Mouse (Mus musculus): ENCODE data around the gene Smim15.

Gene Smim15

DNA sequence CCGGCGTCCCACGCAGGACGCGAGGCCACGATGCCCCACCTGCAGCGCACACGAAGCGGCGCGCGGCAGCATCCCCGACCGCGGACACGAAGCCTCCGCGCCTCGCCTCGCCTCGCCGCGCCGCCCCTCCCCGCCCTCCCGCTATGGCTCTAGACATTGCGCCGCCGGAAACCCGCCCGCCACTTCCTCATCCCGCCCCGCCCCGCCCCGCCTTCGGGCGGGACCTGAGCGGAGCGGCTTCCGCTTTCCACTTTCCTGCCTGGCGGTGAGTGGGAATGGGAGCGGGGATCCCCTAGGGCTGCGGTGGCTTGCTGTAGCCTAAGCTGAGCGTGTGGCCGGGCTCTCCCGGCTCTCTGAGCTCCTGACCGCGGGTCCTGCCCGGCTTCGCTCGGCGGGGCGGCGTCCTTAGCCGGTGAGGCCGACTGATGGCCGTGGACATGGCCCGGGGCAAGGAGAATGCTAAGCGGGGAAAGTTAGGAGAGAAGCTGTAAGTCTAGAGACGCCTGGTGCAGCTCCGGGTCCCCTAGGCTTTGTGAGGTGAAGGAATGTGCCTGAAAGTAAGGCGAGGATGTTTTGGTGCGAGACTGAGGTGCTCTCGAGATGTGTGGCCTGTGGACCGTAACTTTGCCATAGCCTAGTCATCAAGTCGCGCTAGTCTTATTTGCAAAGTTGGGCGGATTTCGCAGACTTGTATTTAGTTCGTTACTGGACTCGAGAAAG, at the start of gene Smim15:
Gene Smim15, plus strand, starts transcription at position 225 of the 720 bp plus-strand sequence.
- peak; percentile 84 to 88 for DNase-seq (ENCODE audit: low spot score in 2 of 2)

DNA sequence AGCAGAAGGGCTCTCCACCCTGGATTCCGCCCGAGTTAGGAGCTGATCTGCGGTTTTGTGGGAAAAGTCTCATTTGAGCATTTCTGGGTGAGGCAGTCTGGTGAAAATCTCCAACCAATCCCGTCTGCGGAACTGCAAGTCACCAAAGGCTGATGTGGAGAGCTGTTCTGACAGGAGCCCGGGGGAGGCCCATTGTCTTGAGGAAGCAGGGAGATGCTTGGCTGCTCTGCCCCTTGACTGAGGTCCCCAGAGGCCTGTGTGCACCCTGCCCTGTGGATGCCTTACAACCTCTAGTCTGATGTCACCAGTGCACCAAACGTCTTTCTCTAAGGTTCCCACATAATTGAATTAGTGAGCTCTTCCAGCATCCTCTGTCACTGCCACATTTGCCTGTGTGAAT, 49.0 kb upstream of the Smim15 start:
- no peak for DNase-seq (ENCODE audit: low spot score in 2 of 2)

DNA sequence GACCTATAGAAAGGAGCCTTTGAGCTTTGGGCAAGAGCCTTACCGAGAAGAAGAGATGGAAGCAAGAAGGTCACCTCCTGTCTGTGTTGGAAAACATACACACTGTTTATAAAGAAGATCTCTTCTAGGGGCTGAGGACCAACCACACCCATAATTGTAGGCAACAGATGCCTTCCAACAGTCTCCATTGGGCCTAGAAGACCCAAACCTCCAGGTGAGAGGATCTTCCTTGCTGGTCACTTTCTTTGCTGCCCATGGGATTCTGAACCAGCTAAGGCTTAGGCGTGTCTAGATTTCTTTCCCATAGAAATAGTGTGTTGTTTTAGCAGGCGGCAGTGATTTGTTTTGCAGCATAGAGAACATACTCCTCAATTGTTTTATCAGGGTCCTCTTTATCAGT, 47.9 kb upstream of the Smim15 start:
- DNase-seq (ENCODE audit: low spot score in 2 of 2), result no peak

DNA sequence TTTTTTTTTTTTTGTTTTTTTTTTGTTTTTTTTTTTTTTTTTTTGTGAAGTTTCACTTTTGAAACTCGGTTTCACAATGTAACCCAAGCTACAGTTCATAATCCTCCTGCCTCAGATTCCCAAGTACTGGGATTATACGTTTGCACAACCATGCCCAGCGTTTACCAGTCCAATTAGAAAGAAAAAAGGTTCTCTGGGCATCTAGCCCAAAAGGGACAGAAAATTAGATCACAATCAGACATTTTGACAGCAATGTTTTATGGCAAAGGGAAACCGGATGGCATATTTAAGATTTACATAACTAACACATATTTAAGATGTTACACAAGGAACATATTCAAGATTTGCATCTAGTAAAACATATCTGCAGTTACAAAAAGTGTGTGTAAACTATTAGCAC, 36.4 kb upstream of the Smim15 start:
- DNase-seq (ENCODE audit: low spot score in 2 of 2), result no peak

DNA sequence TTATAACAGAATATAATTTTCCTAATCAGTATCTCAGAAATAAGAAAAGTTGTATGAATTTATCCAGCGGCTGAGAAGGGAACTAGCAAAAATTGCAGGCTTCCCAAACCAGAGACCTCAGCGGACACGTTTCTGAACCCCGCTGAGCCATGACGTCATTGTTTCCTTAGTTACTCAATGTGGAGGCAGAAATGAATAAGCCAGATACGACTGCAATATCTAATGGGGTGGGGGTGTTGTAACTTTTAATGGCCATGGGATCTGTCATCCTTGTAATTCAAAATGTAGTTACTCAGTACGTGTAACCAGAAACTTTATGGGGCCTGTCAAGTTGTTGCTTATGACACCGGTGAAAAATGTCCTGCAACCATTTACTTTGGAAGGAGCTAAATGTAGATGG, 31.1 kb upstream of the Smim15 start:
- DNase-seq (ENCODE audit: low spot score in 2 of 2), result no peak

DNA sequence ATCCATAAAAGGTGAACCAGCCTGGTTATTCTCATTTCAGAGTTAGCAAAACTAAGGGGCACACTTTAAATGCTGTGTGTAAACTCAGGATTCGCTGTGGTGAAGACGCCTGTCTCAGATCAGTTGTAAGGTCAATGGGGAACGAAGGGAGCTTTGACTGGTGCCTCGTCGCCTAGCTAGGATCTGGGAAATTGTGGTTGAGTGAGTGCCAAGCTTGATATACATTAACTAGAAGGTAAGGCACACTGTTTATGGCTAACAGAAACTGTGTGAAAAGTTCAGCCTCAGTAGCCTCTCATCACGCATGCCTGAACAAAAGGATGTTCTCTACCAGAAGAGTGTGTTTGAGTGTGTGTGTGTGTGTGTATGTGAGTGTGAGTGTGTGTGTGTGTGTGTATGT, 30.4 kb upstream of the Smim15 start:
- DNase-seq (ENCODE audit: low spot score in 2 of 2), result no peak

DNA sequence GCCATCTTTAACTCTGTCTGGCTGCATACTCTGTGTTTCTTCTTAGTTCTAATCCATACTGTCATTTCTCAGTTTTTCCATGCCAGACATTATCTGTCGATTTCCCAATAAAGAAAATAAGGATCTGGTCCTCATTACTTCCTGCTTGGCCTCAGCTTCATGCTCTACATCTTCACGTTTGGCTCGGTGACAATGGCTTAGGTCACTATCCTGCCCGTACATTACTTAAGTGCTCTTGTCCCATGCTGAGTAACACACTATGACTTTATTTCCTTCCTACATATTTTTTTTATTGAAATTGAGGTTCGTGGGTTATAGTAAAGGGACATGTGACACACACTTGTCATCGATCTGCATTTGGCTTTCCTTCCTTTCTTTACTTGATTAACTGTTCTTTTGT, 29.1 kb upstream of the Smim15 start:
- no peak for DNase-seq (ENCODE audit: low spot score in 2 of 2)

DNA sequence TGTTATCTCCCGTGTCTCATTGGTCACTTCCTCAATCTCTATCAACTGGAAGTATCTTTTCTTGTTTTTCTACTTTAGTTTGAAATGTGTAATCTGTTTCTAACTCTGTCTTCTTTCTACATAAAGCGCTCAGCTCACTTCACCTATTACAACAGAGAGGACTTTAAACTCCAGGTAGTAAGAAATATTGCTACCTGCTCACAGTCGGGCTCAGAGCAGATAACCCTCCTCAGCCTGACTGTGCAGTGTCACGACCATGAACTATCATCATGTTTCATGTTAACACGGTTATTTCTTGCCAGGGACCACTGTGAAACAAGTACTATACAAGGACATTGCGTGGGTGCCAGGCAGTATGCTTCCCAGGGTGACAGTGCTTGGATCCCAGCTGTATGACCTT, 26.9 kb upstream of the Smim15 start:
- no peak for DNase-seq (ENCODE audit: low spot score in 2 of 2)

DNA sequence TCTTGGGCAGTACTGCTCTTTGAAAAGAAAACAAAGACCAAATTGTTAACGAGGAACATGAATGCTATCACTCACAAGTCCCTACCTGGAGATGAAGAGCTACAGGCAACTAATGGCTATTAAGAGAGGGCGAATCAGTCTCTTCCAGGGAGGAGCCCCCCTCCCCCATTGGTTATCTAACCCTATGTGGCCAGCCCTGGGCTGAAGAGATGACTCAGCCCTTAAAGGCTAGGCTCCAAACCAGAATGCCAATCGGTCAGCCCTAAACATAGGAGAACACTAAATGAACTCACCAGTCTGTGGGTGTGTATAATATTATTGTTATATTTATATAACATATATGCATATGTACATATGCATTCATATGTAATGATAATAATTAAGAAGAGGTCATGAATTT, 18.4 kb upstream of the Smim15 start:
- no peak for DNase-seq (ENCODE audit: low spot score in 2 of 2)

DNA sequence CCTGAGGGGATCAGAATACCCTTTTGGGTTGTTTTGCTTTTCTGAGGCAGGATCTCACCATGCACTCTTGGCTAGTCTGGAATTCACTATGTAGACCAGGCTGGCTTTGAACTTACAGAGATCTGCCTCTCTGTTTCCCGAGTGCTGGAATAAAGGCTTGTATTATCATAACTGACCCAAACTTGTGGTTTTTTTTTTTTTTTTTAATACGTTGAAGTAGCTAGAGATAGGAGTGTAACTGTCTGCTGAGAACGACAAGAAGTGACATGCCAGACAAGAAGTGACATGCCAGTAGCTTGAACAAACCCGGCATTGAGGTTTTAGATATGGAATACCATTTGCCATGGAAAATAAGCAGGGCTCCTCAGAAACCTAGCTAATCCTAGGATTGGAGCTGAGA, 11.5 kb upstream of the Smim15 start:
- DNase-seq (ENCODE audit: low spot score in 2 of 2), result no peak

DNA sequence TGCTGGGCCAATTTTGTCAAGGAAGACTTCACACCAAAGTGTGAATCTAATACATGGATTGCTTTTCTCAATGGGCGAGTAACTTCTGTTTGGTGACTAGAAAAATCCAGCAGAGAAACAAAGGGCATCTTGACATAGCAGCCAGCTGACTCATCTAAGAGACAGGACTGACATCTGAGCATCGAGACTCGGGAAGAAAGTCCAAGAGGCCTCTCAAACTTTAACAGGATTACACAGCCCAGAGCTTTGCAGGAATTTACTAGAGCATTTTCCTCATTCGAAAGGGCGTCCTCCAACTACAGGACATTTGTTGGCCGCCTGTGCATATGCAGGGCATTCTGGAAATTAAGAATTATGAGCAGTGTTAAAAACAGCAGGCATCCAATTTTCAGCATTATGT, 4.9 kb upstream of the Smim15 start:
- DNase-seq (ENCODE audit: low spot score in 2 of 2), result no peak

DNA sequence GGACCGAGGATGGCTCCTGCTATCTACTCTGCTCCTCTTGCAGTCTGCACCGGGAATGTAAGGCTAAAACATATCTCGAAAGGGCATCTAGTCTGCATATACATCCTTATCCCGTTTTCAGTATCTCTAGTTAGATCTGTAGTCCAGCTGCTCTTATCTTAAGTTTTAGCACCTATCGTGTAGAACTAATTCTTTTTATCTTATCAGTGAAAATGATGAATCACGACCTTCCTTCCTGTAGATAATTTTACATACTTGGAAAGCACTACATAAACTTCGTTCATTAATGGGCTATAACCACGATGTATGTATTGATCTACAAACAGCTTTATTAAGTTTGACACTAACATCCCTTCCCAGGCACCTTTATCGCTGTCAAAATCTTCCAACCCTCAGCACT, 4.3 kb upstream of the Smim15 start:
- DNase-seq (ENCODE audit: low spot score in 2 of 2), result no peak

DNA sequence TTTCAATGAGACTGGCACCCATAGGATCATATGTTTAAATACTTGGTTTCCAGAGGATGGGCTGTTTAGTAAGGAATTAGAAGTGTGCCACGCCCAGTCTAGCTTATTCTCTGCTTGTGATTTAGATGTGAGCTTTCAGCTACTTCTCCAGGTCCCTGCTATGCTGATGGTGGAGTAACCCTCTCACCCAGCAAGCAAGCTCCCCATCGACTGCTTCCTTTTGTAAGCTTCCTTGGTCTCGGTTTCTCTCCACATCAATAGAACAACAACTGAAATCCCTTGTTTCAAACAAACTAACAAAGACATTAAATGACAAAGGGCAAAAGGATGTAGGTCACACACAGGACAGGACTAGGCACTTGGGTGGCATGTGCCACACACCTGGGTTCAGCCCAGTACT, 3.8 kb upstream of the Smim15 start:
- DNase-seq (ENCODE audit: low spot score in 2 of 2), result no peak

DNA sequence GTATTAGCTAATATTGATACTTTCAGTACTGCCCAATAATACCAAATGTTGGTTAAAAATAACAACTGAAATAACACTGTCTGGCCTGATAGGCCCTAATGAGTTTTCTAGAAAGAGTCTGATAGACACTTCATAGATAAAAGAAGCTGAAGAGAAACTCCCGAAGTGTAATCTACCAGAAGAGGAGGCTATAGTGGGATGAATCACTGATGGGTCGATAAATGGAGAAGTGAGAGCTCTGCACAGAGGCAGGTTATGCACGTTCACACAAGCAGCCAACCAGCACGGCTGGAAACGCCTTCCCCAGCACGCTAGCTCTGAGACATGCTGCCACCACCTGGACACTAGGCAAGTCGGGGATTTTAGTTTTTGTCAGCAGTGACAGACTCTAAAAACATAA, 2.9 kb upstream of the Smim15 start:
- DNase-seq (ENCODE audit: low spot score in 2 of 2), result peak; percentile 48 to 74

DNA sequence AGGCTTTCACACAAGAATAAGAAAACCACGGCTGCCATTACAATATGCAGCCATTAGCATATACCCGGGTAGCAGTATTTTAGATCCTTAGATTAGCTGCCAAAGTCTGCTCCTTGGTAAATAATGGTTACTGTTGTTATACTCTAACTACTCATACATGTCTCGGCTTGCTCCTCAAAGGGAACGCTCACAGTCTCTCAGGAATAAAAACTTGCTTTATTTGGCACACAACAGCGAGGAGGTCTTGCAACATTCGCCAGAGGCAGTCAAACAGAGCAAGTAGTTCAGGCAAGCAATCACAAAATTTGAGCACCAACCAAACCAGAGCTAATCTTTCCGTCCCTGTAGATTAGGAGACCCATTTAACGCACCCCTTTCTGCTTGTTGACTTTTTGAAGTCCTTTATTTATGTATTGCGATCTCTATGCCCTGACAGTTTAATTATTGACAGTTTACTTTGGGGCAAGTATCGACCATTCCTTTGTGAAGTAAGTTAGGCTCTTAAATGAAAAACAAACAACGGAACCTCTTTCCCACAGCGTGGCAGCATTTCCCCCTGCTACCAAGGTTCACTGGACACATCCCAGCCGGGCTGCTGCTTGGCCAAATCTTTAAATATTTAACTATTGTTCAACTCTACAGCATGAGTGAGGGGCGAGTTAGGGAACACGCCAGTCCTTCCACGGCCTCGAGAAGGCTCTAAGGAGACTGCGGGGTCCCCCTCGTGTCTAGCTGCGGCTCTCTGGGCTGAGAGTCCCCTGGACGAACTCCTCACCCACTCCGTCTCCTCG, 620 bp upstream of the Smim15 start:
- DNase-seq (ENCODE audit: low spot score in 2 of 2), result peak; percentile 43 to 59

DNA sequence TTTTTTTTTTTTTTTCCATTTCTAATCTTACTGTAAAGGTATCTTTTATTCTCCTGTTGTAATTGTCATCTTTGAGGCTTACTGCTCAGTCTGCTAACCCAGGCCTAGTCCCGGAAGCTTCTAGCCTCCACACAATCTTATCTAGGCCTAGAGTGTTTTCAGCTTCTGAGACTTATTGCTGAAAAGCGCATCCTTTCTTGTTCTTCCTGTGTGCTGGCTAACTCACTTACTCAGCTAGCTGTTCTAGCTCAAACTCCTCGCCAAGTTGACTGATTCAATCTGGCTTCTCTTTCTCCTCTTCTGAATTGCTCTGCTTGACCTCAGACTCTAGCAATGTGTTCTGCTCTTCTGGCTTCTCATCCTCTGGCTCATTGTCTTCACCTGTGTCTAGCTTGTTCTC, 1.4 kb downstream of the Smim15 start:
- no peak for DNase-seq (ENCODE audit: low spot score in 2 of 2)

DNA sequence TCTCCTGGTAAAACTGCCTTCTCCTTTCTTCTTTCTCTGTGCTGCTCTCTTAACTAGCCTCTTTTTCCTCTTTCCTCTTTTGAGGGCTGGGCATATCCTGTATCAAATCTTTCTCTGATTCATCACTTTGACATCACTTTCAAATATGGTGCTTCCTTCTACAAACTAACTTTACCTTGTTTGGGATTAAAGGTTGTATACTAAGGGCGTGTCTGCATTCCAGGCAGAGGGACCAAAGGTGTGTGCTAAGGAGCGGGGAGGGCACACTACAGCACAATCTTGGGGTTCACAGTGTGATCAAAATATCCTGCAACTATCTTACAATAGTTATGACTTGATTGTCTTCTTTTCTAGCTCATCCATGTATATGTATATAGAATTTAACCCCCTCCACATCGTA, 1.8 kb downstream of the Smim15 start:
- no peak for DNase-seq (ENCODE audit: low spot score in 2 of 2)

DNA sequence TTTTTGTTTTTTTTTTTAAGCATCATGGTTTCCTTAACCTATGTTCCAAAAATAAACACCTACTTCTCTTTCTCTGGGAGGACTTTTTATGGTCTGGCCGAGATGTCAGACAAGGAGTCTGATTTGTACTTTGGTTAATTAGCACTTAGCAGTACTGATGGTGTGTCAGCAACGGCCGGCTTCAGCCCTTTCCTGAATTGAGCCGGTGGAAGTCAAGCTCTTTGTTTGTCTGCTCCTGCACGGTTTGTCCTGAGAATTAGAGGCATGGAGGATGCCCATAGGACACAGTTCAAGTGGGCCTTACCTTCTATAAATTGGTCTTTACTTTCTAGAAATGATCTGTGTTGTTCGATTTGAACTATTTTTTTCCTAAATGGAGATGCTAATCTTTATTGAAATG, 2.6 kb downstream of the Smim15 start:
- DNase-seq (ENCODE audit: low spot score in 2 of 2), result no peak

DNA sequence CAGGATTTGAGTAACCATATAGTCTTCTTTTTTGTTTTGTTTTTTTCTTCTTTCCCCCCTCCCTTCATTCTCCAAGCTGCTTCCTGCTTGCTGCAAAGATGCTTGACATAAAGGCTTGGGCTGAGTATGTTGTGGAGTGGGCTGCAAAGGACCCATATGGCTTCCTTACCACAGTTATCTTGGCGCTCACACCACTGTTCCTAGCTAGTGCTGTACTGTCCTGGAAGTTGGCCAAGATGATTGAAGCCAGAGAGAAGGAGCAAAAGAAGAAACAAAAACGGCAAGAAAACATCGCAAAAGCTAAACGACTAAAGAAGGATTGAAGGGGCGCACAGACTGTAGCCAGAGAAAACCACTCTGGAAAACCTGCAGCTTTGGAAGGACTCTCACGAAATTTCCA, 3.1 kb downstream of the Smim15 start:
- DNase-seq (ENCODE audit: low spot score in 2 of 2), result no peak

DNA sequence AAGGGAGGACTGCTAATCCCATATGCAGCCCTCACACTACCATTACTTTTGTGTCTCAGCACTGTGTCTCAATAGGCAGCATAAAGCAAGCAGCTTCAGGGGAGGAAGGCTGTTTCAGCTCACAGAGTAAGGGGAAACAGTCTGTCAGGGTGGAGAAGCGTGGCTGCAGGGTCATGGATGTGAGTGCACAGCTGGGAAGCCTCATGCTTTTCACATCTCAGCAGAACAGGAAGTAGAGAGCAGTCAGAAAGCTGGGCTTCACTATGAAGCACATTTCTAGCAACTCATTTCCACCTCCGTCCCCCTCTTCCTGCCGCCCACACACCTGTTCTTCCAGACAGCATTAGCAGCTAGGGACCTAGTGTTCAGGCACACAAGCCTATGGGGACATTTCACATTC, 12.7 kb downstream of the Smim15 start:
- DNase-seq (ENCODE audit: low spot score in 2 of 2), result no peak

DNA sequence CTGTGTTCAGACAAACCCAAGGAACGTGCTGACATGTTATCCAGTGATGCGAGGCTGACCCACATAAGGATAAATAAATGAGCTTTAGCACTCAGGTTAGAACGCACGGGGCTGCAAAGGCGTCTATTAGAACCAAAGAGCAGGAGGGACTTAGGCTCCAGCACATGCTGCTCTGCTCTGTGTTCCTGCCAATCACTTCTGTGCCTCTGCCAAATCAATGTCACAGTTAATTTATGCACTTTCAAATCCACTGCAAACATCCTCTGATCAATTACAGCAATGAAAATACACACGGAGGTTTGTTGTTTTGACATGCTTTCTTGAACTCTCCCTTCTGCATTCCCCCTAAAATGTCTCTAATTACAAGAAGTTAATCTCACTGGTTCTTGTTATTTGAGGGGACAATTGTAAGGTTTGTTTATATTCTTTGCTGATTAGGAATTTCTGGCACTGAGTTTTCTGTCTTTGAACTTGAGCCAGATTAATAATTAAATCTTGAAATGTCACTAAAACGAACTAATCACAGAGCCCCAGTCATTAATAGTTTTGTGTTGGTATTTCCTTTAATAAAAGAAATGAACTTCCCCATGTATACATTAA, 16.1 kb downstream of the Smim15 start:
- no peak for DNase-seq (ENCODE audit: low spot score in 2 of 2)

DNA sequence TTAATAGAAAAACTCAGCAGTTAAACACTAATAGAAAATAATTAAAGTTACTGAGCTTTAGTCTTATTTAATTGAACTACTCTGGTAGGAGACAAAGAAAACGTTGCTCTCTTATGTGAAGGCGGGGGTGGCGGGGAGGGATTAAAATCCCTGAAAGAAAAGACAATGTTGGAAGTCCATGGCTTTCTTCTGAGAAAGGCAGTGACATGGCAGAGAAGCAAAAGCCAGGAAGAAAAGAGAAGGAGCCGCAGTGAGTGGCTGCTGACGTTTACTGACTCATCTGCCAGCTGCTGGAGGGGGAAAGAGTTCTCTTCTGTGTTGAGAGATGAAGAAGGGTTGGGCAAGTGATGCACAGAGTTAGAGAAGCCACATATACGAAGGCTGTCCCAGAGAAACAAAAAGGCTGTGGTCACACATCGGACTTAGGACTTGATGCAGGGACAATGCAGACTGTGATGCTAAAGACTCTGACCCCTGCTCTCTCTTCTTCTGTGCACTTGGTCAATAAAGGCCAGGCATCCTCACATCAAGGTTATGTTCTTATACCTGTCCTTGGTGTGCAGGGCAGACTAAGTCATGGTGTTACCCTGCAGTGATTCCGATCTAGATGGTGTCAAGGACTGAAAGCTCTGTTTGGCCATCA, 16.8 kb downstream of the Smim15 start:
- DNase-seq (ENCODE audit: low spot score in 2 of 2), result no peak

DNA sequence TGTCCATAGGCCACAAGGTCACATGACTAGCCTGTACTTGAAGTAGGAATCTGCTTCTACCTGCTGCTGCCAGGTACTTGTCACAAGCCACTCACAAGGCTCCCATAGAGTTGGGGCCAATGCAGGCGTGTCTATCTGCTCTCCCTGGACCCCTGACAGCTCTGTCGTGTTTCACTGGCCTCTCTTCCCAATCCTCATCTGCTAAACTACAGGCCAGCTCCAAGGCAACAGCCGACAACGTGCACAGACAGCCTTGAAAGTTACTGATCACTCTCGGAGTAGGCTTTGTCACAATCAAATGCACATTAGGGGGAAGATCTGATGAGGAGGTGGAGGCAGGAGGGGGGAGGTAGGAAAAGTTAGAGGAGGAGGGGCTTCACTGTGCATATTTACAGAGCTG, 18.7 kb downstream of the Smim15 start:
- DNase-seq (ENCODE audit: low spot score in 2 of 2), result no peak

Data from urinary bladder, postnatal 36 days (tissue).